Mouse (Mus musculus): Measurements from ENCODE around the gene Rgs6.

- TF ChIP-seq POLR2A (IDR thresholded peaks at IDR 0.05; ENCODE audit: insufficient read depth, low read length): no peak
- TF ChIP-seq EP300 (IDR thresholded peaks at IDR 0.05; ENCODE audit: insufficient read depth, low read depth, low read length): no peak
Observed at GRCm38 (mm10) chr12:82985300-82985699, 397.2 kb downstream of the Rgs6 start.

Measured in ES-Bruce4 (cell line).